Mouse (Mus musculus) liver, embryonic 11.5 days (tissue): ENCODE results near the gene Map3k9. TPM values are rescaled to one million over a fixed set of nuclear protein-coding genes. Genes with fewer than 3 reads are reported as not detected.

ENCODE experiments used
- ATAC-seq: fragments of 200-750 bp; cut with Nextera tagmentation; replicated peaks from 2 replicates; pipeline ENCODE4 v1.8.0; 2017; ENCODE audit warnings: moderate number of reproducible peaks, mild to moderate bottlenecking, moderate TSS enrichment, moderate library complexity; ENCODE audit not compliant: low FRiP score
- DNase-seq: peaks from one replicate; pipeline ENCODE4 v3.0.0-alpha.2; 2017; ENCODE audit warnings: low spot score
- H3K27ac ChIP-seq: fragments of 300-500 bp; sonication (generic); 2 replicates; pipeline ENCODE4 v1.5.1; 2014; ENCODE audit warnings: mild to moderate bottlenecking, low read depth, low read length, control low read depth
- H3K27me3 ChIP-seq: fragments of 300-500 bp; sonication (generic); replicated peaks from 2 replicates; pipeline ENCODE4 v1.6.1; 2014; ENCODE audit warnings: low read length, mixed read lengths; ENCODE audit not compliant: control insufficient read depth, insufficient read depth
- H3K36me3 ChIP-seq: fragments of 300-500 bp; sonication (generic); 2 replicates; pipeline ENCODE4 v1.6.1; 2014; ENCODE audit warnings: mild to moderate bottlenecking, low read length, moderate library complexity, mixed read lengths; ENCODE audit not compliant: control insufficient read depth, insufficient read depth
- H3K4me1 ChIP-seq: fragments of 300-500 bp; sonication (generic); replicated peaks from 2 replicates; pipeline ENCODE4 v1.6.1; 2014; ENCODE audit warnings: low read length, mixed read lengths; ENCODE audit not compliant: control insufficient read depth, insufficient read depth
- H3K4me2 ChIP-seq: fragments of 300-500 bp; sonication (generic); 2 replicates; pipeline ENCODE4 v1.6.1; 2014; ENCODE audit warnings: mild to moderate bottlenecking, control low read depth, moderate library complexity
- H3K4me3 ChIP-seq: fragments of 300-500 bp; sonication (generic); 2 replicates; pipeline ENCODE4 v1.5.1; 2014; ENCODE audit warnings: low read depth, low read length, control low read depth
- H3K9ac ChIP-seq: fragments of 300-500 bp; sonication (generic); 2 replicates; pipeline ENCODE4 v1.6.1; 2014; ENCODE audit warnings: low read depth, low read length, control low read depth
- H3K9me3 ChIP-seq: fragments of 300-500 bp; sonication (generic); 2 replicates; pipeline ENCODE4 v1.6.1; 2016; ENCODE audit warnings: low read length, inconsistent platforms, mixed read lengths; ENCODE audit not compliant: control insufficient read depth
- WGBS: fragments of 180-500 bp; shearing (Covaris S2); extraction: QIAGEN DNeasy Blood & Tissue Kit; methylation state at CpG from one replicate; pipeline ENCODE4 v1.1.7; 2014; 5-methylcytosine and 5-hydroxymethylcytosine counted together
- polyA plus RNA-seq: library from polyadenylated mRNA; unstranded; fragments of >200 nt; fragmentation: Nextera tagmentation; extraction: Ambion mirVana; gene quantifications from 2 replicates; pipeline ENCODE4 v1.2.1, GENCODE M21; 2014

The Map3k9 gene
- polyA plus RNA-seq, 1 experiment from 2014 or later, result 0.32 TPM

- no peak for DNase-seq
- 34% methylated on average over 5 of the region's 5 CpGs for WGBS
- Histone ChIP-seq H3K27ac (no peak overlapping the region), H3K4me2 (no peak overlapping the region), H3K27me3 (no peaks in the 10 kb centered on the region), H3K36me3 (no peaks in the 10 kb centered on the region), H3K9me3 (no peaks in the 10 kb centered on the region), H3K9ac (no peak overlapping the region), H3K4me1 (no peaks in the 10 kb centered on the region), H3K4me3 (no peak overlapping the region)
- ATAC-seq, result no peak
These were observed 61.8 kb downstream of the Map3k9 start for GRCm38 (mm10) chr12:81719161-81719560.

GRCm38 (mm10) chr12:81712618-81713017 is 68.4 kb downstream of the Map3k9 start:
- H3K27ac ChIP-seq, result no peak overlapping the region
- H3K4me3 ChIP-seq, result no peak overlapping the region
- H3K9ac ChIP-seq, result no peak overlapping the region
- H3K4me1 ChIP-seq, result no peaks in the 10 kb centered on the region
- DNase-seq, result no peak
- no peaks in the 10 kb centered on the region for H3K36me3 ChIP-seq
- no peak for ATAC-seq
- H3K4me2 ChIP-seq, result no peak overlapping the region
- 85% methylated on average over 4 of the region's 4 CpGs for WGBS
- H3K9me3 ChIP-seq, result no peaks in the 10 kb centered on the region
- H3K27me3 ChIP-seq, result no peaks in the 10 kb centered on the region

GRCm38 (mm10) chr12:81702903-81703302 is 78.1 kb downstream of the Map3k9 start:
- H3K9ac ChIP-seq, result no peak overlapping the region
- no peaks in the 10 kb centered on the region for H3K9me3 ChIP-seq
- WGBS, result 12% methylated on average over 1 of the region's 1 CpGs
- no peaks in the 10 kb centered on the region for H3K27me3 ChIP-seq
- DNase-seq (no peak), ATAC-seq (no peak)
- no peak overlapping the region for H3K4me3 ChIP-seq
- H3K36me3 ChIP-seq, result no peaks in the 10 kb centered on the region
- no peaks in the 10 kb centered on the region for H3K4me1 ChIP-seq
- H3K4me2 ChIP-seq, result no peak overlapping the region
- H3K27ac ChIP-seq, result no peak overlapping the region

GRCm38 (mm10) chr12:81698011-81698410 is 83.0 kb downstream of the Map3k9 start:
- H3K36me3 ChIP-seq, result no peaks in the 10 kb centered on the region
- H3K9ac ChIP-seq, result no peak overlapping the region
- H3K9me3 ChIP-seq, result no peaks in the 10 kb centered on the region
- no peak overlapping the region for H3K27ac ChIP-seq
- H3K4me1 ChIP-seq, result no peaks in the 10 kb centered on the region
- ATAC-seq, result no peak
- DNase-seq, result no peak
- no peak overlapping the region for H3K4me3 ChIP-seq
- H3K27me3 ChIP-seq, result no peaks in the 10 kb centered on the region
- 57% methylated on average over 4 of the region's 4 CpGs for WGBS
- H3K4me2 ChIP-seq, result no peak overlapping the region

GRCm38 (mm10) chr12:81691177-81691730 is 89.7 kb downstream of the Map3k9 start:
- Histone ChIP-seq H3K9ac (no peak overlapping the region), H3K4me3 (no peak overlapping the region), H3K27me3 (no peaks in the 10 kb centered on the region), H3K4me2 (no peak overlapping the region), H3K9me3 (no peaks in the 10 kb centered on the region), H3K4me1 (no peaks in the 10 kb centered on the region), H3K36me3 (no peaks in the 10 kb centered on the region), H3K27ac (no peak overlapping the region)
- ATAC-seq (no peak), DNase-seq (no peak)
- 31% methylated on average over 8 of the region's 8 CpGs for WGBS

GRCm38 (mm10) chr12:81690751-81691150 is 90.2 kb downstream of the Map3k9 start:
- Histone ChIP-seq H3K4me3 (no peak overlapping the region), H3K27me3 (no peaks in the 10 kb centered on the region), H3K36me3 (no peaks in the 10 kb centered on the region), H3K27ac (no peak overlapping the region), H3K4me2 (no peak overlapping the region), H3K4me1 (no peaks in the 10 kb centered on the region), H3K9me3 (no peaks in the 10 kb centered on the region), H3K9ac (no peak overlapping the region)
- DNase-seq, result no peak
- WGBS, result 74% methylated on average over 7 of the region's 7 CpGs
- no peak for ATAC-seq

- Histone ChIP-seq H3K9ac (no peak overlapping the region), H3K4me2 (no peak overlapping the region), H3K4me1 (no peaks in the 10 kb centered on the region), H3K27me3 (no peaks in the 10 kb centered on the region), H3K9me3 (no peaks in the 10 kb centered on the region), H3K4me3 (no peak overlapping the region), H3K36me3 (no peaks in the 10 kb centered on the region), H3K27ac (no peak overlapping the region)
- ATAC-seq, result no peak
- 91% methylated on average over 15 of the region's 15 CpGs for WGBS
- no peak for DNase-seq
These were observed 90.9 kb downstream of the Map3k9 start for GRCm38 (mm10) chr12:81690111-81690510.

- DNase-seq (no peak), ATAC-seq (no peak)
- Histone ChIP-seq H3K4me3 (no peak overlapping the region), H3K4me1 (no peaks in the 10 kb centered on the region), H3K27me3 (no peaks in the 10 kb centered on the region), H3K9ac (no peak overlapping the region), H3K9me3 (no peaks in the 10 kb centered on the region), H3K36me3 (no peaks in the 10 kb centered on the region), H3K4me2 (no peak overlapping the region), H3K27ac (no peak overlapping the region)
- 39% methylated on average over 4 of the region's 4 CpGs for WGBS
These were observed 91.4 kb downstream of the Map3k9 start for GRCm38 (mm10) chr12:81689505-81690056.

GRCm38 (mm10) chr12:81688537-81688936 is 92.4 kb downstream of the Map3k9 start:
- 61% methylated on average over 4 of the region's 4 CpGs for WGBS
- H3K9ac ChIP-seq, result no peak overlapping the region
- no peak for DNase-seq
- ATAC-seq, result no peak
- no peak overlapping the region for H3K27ac ChIP-seq
- no peak overlapping the region for H3K4me2 ChIP-seq
- no peaks in the 10 kb centered on the region for H3K36me3 ChIP-seq
- H3K4me1 ChIP-seq, result no peaks in the 10 kb centered on the region
- no peak overlapping the region for H3K4me3 ChIP-seq
- H3K9me3 ChIP-seq, result no peaks in the 10 kb centered on the region
- H3K27me3 ChIP-seq, result no peaks in the 10 kb centered on the region
